Mouse (Mus musculus): ENCODE measurements around the gene Lamtor2.

GRCm38 (mm10) chr3:88602466-88602865 is 49.6 kb upstream of the Lamtor2 start:
- TF ChIP-seq CTCF (IDR thresholded peaks at IDR 0.05; ENCODE audit: extremely low read depth, insufficient read depth, low read length) (no peak), POLR2A (IDR thresholded peaks at IDR 0.05; ENCODE audit: extremely low read depth, insufficient read depth, low read length) (no peak)

Measured in cortical plate, adult 2 months (tissue).